Mouse (Mus musculus) CH12.LX (cell line): ENCODE measurements around the gene Cenpn.

Experiments used
- CTCF ChIP-seq, 2 experiments: IDR thresholded peaks in 1 of 2; conservative IDR thresholded peaks in 1 of 2; 2 replicates each; pipeline ENCODE4 v1.5.1; 2011 to 2012; ENCODE audit warnings: low read depth in 2 of 2, low read length in 2 of 2, improper control_type of control experiment in 1 of 2, inconsistent platforms in 1 of 2, mild to moderate bottlenecking in 1 of 2, moderate library complexity in 1 of 2
- POLR2A ChIP-seq: IDR thresholded peaks from 2 replicates; pipeline ENCODE4 v1.6.1; 2011; ENCODE audit warnings: low read depth, mild to moderate bottlenecking, improper control_type of control experiment, low read length
- TCF12 ChIP-seq: IDR thresholded peaks from 2 replicates; pipeline ENCODE4 v1.6.1; 2014; ENCODE audit warnings: low read depth, mild to moderate bottlenecking, inconsistent platforms, low read length, improper control_type of control experiment
- ZMIZ1 ChIP-seq: IDR thresholded peaks from 2 replicates; pipeline ENCODE4 v1.6.1; 2012; ENCODE audit warnings: low read depth, mild to moderate bottlenecking, inconsistent platforms, low read length, improper control_type of control experiment

DNA sequence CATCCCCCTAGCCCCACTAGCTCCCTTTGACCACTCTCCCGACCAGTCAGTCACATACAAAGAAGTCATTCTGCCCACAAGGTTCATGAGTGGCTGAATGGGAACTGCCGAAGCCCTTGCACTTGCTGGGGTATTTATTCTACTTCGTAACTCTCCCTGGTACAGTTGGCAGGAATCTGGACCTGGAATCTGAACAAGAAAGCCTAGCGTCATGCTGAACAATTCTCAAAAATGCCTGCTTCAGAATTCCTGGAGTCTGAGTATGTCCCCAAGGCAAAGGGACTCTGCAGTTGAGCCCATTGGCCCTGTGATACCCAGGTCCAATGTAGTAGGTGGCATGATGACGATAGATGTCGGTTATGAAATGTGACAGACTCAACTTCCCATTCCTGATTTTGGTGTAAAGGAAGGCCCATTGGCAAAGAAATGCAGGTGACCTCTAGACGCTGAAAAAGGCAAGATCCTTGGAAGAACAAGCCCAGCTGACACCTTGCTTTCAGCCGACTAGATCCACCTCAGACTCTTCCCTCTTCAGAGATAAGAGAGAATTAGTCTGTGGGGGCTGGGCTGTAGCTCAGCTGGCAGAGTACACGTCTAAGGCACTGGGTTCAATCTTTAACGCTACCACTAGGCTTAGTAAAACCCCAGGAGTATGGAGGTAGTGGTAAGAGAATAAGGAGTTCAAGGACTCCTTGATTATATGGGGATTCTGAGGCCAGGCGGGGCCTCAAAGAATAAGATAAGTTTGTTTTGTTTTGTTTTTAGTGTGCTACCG lies 20.9 kb downstream of the Cenpn start:
- TF ChIP-seq TCF12 (no peak), CTCF (conservative IDR thresholded peaks at IDR 0.05 in 1 of 2, IDR thresholded peaks at IDR 0.05 in 1 of 2; ENCODE audit: low read depth in 2 of 2, low read length in 2 of 2) (no peak), POLR2A (no peak), ZMIZ1 (no peak)
